Mouse (Mus musculus): ENCODE data around the gene Mto1.

- TF ChIP-seq CTCF (IDR thresholded peaks at IDR 0.05; ENCODE audit: extremely low read depth, insufficient read length, insufficient replicate concordance, low read depth, low read length) = no peak
- no peak for TF ChIP-seq POLR2A (IDR thresholded peaks at IDR 0.05; ENCODE audit: low read depth, low read length)
These were observed 65.9 kb downstream of the Mto1 start for GRCm38 (mm10) chr9:78513776-78514500.
